Mouse (Mus musculus) midbrain, postnatal 0 days (tissue): ENCODE measurements around the gene Tead1. TPM values are rescaled to one million over a fixed set of nuclear protein-coding genes. Genes with fewer than 3 reads are reported as not detected.

Experiments
- ATAC-seq: fragments of 200-750 bp; cut with Nextera tagmentation; 2 replicates; pipeline ENCODE4 v1.8.0; 2017; ENCODE audit warnings: moderate number of reproducible peaks, mild to moderate bottlenecking, moderate TSS enrichment, moderate library complexity; ENCODE audit not compliant: low FRiP score
- DNase-seq: peaks from one replicate; pipeline ENCODE4 v3.0.0-alpha.2; 2015; ENCODE audit warnings: low spot score
- H3K27ac ChIP-seq: fragments of 300-500 bp; sonication (generic); 2 replicates; pipeline ENCODE4 v1.5.1; 2014; ENCODE audit warnings: low read depth, mild to moderate bottlenecking, low read length, mixed read lengths
- H3K27me3 ChIP-seq: fragments of 300-500 bp; sonication (generic); 2 replicates; pipeline ENCODE4 v1.6.1; 2014; ENCODE audit warnings: low read length, control low read depth, mixed read lengths; ENCODE audit not compliant: insufficient read depth
- H3K36me3 ChIP-seq: fragments of 300-500 bp; sonication (generic); 2 replicates; pipeline ENCODE4 v1.6.1; 2014; ENCODE audit warnings: low read length, control low read depth, mixed read lengths; ENCODE audit not compliant: insufficient read depth
- H3K4me1 ChIP-seq: fragments of 300-500 bp; sonication (generic); 2 replicates; pipeline ENCODE4 v1.6.1; 2014; ENCODE audit warnings: mild to moderate bottlenecking, control low read depth, antibody characterized with exemption, low read length, mixed read lengths; ENCODE audit not compliant: insufficient read depth
- H3K4me2 ChIP-seq: fragments of 300-500 bp; sonication (generic); 2 replicates; pipeline ENCODE4 v1.6.1; 2014; ENCODE audit warnings: low read depth, mild to moderate bottlenecking, low read length, mixed read lengths; ENCODE audit not compliant: poor library complexity, severe bottlenecking
- H3K4me3 ChIP-seq: fragments of 300-500 bp; sonication (generic); 2 replicates; pipeline ENCODE4 v1.5.1; 2014; ENCODE audit warnings: low read depth, mild to moderate bottlenecking, low read length, moderate library complexity
- H3K9ac ChIP-seq: fragments of 300-500 bp; sonication (generic); replicated peaks from 2 replicates; pipeline ENCODE4 v1.6.1; 2014; ENCODE audit warnings: mild to moderate bottlenecking, low read length, moderate library complexity, mixed read lengths; ENCODE audit not compliant: poor library complexity, severe bottlenecking
- H3K9me3 ChIP-seq: fragments of 300-500 bp; sonication (generic); 2 replicates; pipeline ENCODE4 v1.6.1; 2016; ENCODE audit warnings: low read length, control low read depth
- CTCF ChIP-seq: IDR thresholded peaks from 2 replicates; pipeline ENCODE4 v1.5.1; 2016; ENCODE audit warnings: antibody characterized with exemption, mild to moderate bottlenecking
- WGBS: fragments of 180-500 bp; shearing (Covaris S2); extraction: QIAGEN DNeasy Blood & Tissue Kit; methylation state at CpG from one replicate; pipeline ENCODE4 v1.1.7; 2014; 5-methylcytosine and 5-hydroxymethylcytosine counted together
- polyA plus RNA-seq: library from polyadenylated mRNA; unstranded; fragments of >200 nt; fragmentation: Nextera tagmentation; extraction: Ambion mirVana; gene quantifications from 2 replicates; pipeline ENCODE4 v1.2.1, GENCODE M21; 2015
- total RNA-seq: library from RNA; depleted of rRNA; stranded (reverse); fragments of >200 nt; gene quantifications from 2 replicates; pipeline ENCODE4 v1.2.3, GENCODE M21; 2014

Tead1 gene
- total and polyA plus RNA-seq, 2 experiments from 2014 or later = 8.0 to 16.6 TPM

GRCm38 (mm10) chr7:112855419-112855818 lies 176.3 kb downstream of the Tead1 start:
- Histone ChIP-seq H3K36me3 (no peaks in the 10 kb centered on the region), H3K27ac (no peak overlapping the region), H3K4me1 (peaks cover 9% of the 10 kb centered on the region), H3K9me3 (no peaks in the 10 kb centered on the region), H3K9ac (no peak overlapping the region), H3K4me2 (no peak overlapping the region), H3K4me3 (no peak overlapping the region), H3K27me3 (no peaks in the 10 kb centered on the region)
- WGBS = 67% methylated on average over 6 of the region's 6 CpGs
- ATAC-seq (no peak), DNase-seq (no peak)
- TF ChIP-seq CTCF = 0 out of 2 replicates have a peak, but pooled peaks have one; percentile 1

GRCm38 (mm10) chr7:112856121-112856571 lies 177.0 kb downstream of the Tead1 start:
- WGBS = 24% methylated on average over 7 of the region's 7 CpGs

GRCm38 (mm10) chr7:112856583-112856982 lies 177.5 kb downstream of the Tead1 start:
- no peak for TF ChIP-seq CTCF
- ATAC-seq = no peak
- no peaks in the 10 kb centered on the region for H3K36me3 ChIP-seq
- peaks cover 9% of the 10 kb centered on the region for H3K4me1 ChIP-seq
- 69% methylated on average over 10 of the region's 10 CpGs for WGBS
- H3K4me3 ChIP-seq = no peak overlapping the region
- no peak overlapping the region for H3K9ac ChIP-seq
- no peak overlapping the region for H3K4me2 ChIP-seq
- DNase-seq = peak; percentile 37
- H3K27me3 ChIP-seq = no peaks in the 10 kb centered on the region
- H3K27ac ChIP-seq = no peak overlapping the region
- H3K9me3 ChIP-seq = no peaks in the 10 kb centered on the region

More at GRCm38 (mm10) chr7:112856121-112856571, 177.0 kb downstream of the Tead1 start:
- H3K9ac ChIP-seq = no peak overlapping the region
- ATAC-seq (peak; percentile 38; the same call in 1 of the 2 replicates), DNase-seq (peak; percentile 72)
- no peak overlapping the region for H3K27ac ChIP-seq
- peaks cover 9% of the 10 kb centered on the region for H3K4me1 ChIP-seq
- TF ChIP-seq CTCF = no peak
- no peaks in the 10 kb centered on the region for H3K9me3 ChIP-seq
- no peaks in the 10 kb centered on the region for H3K27me3 ChIP-seq
- H3K4me2 ChIP-seq = no peak overlapping the region
- H3K4me3 ChIP-seq = no peak overlapping the region
- no peaks in the 10 kb centered on the region for H3K36me3 ChIP-seq

DNA sequence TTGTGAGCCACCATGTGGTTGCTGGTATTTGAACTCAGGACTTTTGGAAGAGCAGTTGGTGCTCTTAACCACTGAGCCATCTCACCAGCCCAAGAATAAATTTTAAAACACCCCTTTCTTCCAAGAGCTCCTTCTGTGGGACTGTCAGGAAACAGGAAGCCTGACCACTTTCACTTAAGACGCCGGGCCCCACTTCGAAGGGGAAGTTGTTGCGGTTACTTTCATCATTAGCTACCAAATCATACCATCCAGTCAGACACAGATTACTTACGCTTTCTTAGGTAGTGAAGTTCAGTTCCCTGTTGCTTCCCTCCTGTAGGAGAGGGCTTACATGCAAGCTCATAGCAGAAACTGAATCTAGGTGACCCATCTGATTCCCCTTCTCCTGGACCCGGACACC lies 180.8 kb downstream of the Tead1 start:
- 95% methylated on average over 6 of the region's 6 CpGs for WGBS
- TF ChIP-seq CTCF = no peak

GRCm38 (mm10) chr7:112862086-112862485 lies 183.0 kb downstream of the Tead1 start:
- no peak overlapping the region for H3K27ac ChIP-seq
- no peak overlapping the region for H3K9ac ChIP-seq
- DNase-seq (no peak), ATAC-seq (no peak)
- no peak overlapping the region for H3K4me2 ChIP-seq
- WGBS = 98% methylated on average over 5 of the region's 5 CpGs
- H3K27me3 ChIP-seq = no peaks in the 10 kb centered on the region
- H3K4me3 ChIP-seq = no peak overlapping the region
- no peak for TF ChIP-seq CTCF
- H3K36me3 ChIP-seq = peaks cover 6% of the 10 kb centered on the region; the same call in 1 of the 2 replicates
- no peaks in the 10 kb centered on the region for H3K9me3 ChIP-seq
- no peaks in the 10 kb centered on the region for H3K4me1 ChIP-seq

More for the DNA sequence above, 180.8 kb downstream of the Tead1 start:
- Histone ChIP-seq H3K9ac (no peak overlapping the region), H3K27ac (no peak overlapping the region), H3K4me1 (peaks cover 7% of the 10 kb centered on the region), H3K9me3 (no peaks in the 10 kb centered on the region), H3K27me3 (no peaks in the 10 kb centered on the region), H3K36me3 (peaks cover 6% of the 10 kb centered on the region; the same call in 1 of the 2 replicates), H3K4me3 (no peak overlapping the region), H3K4me2 (no peak overlapping the region)
- ATAC-seq (no peak), DNase-seq (no peak)

- Histone ChIP-seq H3K27ac (no peak overlapping the region), H3K4me3 (no peak overlapping the region), H3K27me3 (no peaks in the 10 kb centered on the region), H3K36me3 (peaks cover 6% of the 10 kb centered on the region; the same call in 1 of the 2 replicates), H3K4me1 (no peaks in the 10 kb centered on the region), H3K4me2 (no peak overlapping the region), H3K9me3 (no peaks in the 10 kb centered on the region), H3K9ac (no peak overlapping the region)
- DNase-seq (no peak), ATAC-seq (no peak)
- no peak for TF ChIP-seq CTCF
- 95% methylated on average over 8 of the region's 8 CpGs for WGBS
These were observed 185.1 kb downstream of the Tead1 start for GRCm38 (mm10) chr7:112864188-112864587.
